Mouse (Mus musculus) intestine, postnatal 0 days (tissue): ENCODE measurements around the gene Dlec1. TPM values are rescaled to one million over a fixed set of nuclear protein-coding genes. Genes with fewer than 3 reads are reported as not detected.

Experiments used
- ATAC-seq: fragments of 200-750 bp; cut with Nextera tagmentation; 2 replicates; pipeline ENCODE4 v1.8.0; 2017; ENCODE audit warnings: mild to moderate bottlenecking, moderate TSS enrichment, moderate library complexity
- H3K27ac ChIP-seq: fragments of 300-500 bp; sonication (generic); 2 replicates; pipeline ENCODE4 v1.5.1; 2014; ENCODE audit warnings: mild to moderate bottlenecking, low read depth, low read length, moderate library complexity
- H3K27me3 ChIP-seq: fragments of 300-500 bp; sonication (generic); replicated peaks from 2 replicates; pipeline ENCODE4 v1.6.1; 2014; ENCODE audit warnings: low read length, mixed read lengths; ENCODE audit not compliant: control insufficient read depth, insufficient read depth
- H3K36me3 ChIP-seq: fragments of 300-500 bp; sonication (generic); 2 replicates; pipeline ENCODE4 v1.6.1; 2014; ENCODE audit warnings: mild to moderate bottlenecking, moderate library complexity; ENCODE audit not compliant: control insufficient read depth, insufficient read depth
- H3K4me1 ChIP-seq: fragments of 300-500 bp; sonication (generic); replicated peaks from 2 replicates; pipeline ENCODE4 v1.6.1; 2014; ENCODE audit warnings: antibody characterized with exemption, low read length, mixed read lengths; ENCODE audit not compliant: control insufficient read depth, insufficient read depth
- H3K4me2 ChIP-seq: fragments of 300-500 bp; sonication (generic); replicated peaks from 2 replicates; pipeline ENCODE4 v1.6.1; 2014; ENCODE audit warnings: low read depth, mild to moderate bottlenecking, moderate library complexity
- H3K4me3 ChIP-seq: fragments of 300-500 bp; sonication (generic); 2 replicates; pipeline ENCODE4 v1.5.1; 2014; ENCODE audit warnings: low read depth, low read length
- H3K9ac ChIP-seq: fragments of 300-500 bp; sonication (generic); 2 replicates; pipeline ENCODE4 v1.6.1; 2014; ENCODE audit warnings: mild to moderate bottlenecking, low read depth, low read length
- H3K9me3 ChIP-seq: fragments of 300-500 bp; sonication (generic); 2 replicates; pipeline ENCODE4 v1.6.1; 2016; ENCODE audit warnings: mixed run types; ENCODE audit not compliant: control insufficient read depth
- CTCF ChIP-seq: sonication (generic); IDR thresholded peaks from 2 replicates; pipeline ENCODE4 v1.5.1; 2016; ENCODE audit warnings: low read depth, mild to moderate bottlenecking, control low read depth, antibody characterized with exemption, moderate library complexity
- WGBS: fragments of 180-500 bp; shearing (Covaris S2); extraction: QIAGEN DNeasy Blood & Tissue Kit; methylation state at CpG from one replicate; pipeline ENCODE4 v1.1.7; 2014; 5-methylcytosine and 5-hydroxymethylcytosine counted together
- polyA plus RNA-seq: library from polyadenylated mRNA; unstranded; fragments of >200 nt; fragmentation: Nextera tagmentation; extraction: Ambion mirVana; gene quantifications from 2 replicates; pipeline ENCODE4 v1.2.1, GENCODE M21; 2015

Gene Dlec1
- polyA plus RNA-seq, 1 experiment from 2014 or later, result 0.05 TPM

DNA sequence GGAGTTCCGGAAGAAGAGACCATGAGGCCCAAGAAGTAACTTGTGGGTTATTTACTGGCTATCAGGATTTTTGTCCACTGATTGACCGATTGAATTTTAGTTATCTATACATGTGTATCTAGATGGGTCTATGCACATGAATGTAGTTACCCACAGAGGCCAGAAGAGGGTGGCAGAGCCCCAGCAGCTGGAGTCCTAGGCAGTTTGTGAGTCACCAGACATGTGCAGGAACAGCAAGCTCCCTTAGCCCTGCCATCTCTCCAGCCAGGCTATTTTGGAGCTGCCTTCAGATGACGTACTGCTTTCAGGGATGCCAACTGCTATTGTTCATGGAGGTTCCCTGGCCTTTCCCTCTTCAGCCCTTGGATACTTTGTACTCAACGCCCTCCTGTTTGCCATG lies 5.3 kb downstream of the Dlec1 start:
- no peak for ATAC-seq
- Histone ChIP-seq H3K27ac (no peak overlapping the region), H3K27me3 (0 out of 2 replicates have a peak, but pooled peaks cover 5% of the 10 kb centered on the region), H3K9me3 (no peaks in the 10 kb centered on the region), H3K4me1 (no peaks in the 10 kb centered on the region), H3K4me2 (no peak overlapping the region), H3K4me3 (no peak overlapping the region), H3K9ac (no peak overlapping the region), H3K36me3 (no peaks in the 10 kb centered on the region)
- TF ChIP-seq CTCF, result peak; percentile 75
- WGBS, result 86% methylated on average over 4 of the region's 4 CpGs

DNA sequence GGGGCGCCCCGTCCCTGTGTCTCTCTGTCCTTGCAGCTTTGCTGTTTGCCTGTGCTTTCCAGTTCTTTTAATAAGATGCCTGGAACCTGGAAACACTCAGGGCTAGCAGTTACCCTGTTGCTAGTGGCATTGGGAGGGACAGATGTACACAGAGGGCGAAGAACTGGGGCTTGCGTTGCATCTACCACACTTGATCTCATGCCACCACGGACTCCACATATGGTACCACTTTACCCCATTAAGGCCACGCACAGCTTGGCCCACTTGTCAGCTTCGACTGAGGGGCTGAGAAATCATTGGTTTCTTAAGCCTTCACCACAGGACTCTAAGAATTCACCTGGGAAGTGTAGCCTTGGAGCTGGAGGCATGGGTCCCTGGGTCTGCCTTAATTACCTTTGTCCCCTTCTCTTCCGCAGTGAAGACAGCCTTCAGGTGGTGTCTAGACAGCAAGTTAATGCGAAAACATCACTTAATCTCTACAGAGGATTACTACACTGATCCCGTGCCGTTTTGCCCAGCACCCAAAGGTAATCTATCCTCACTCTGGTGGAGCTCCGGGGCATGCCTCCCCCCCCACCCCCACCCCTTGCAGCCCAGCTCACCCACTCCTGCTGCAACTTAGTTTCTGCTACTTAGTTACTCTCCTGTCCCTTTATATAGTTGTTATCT lies 7.5 kb downstream of the Dlec1 start:
- 57% methylated on average over 12 of the region's 12 CpGs for WGBS
- Histone ChIP-seq H3K9me3 (no peaks in the 10 kb centered on the region), H3K4me3 (no peak overlapping the region), H3K36me3 (no peaks in the 10 kb centered on the region), H3K27me3 (no peaks in the 10 kb centered on the region), H3K4me1 (no peaks in the 10 kb centered on the region), H3K27ac (no peak overlapping the region), H3K9ac (no peak overlapping the region), H3K4me2 (no peak overlapping the region)
- TF ChIP-seq CTCF, result no peak
- ATAC-seq, result no peak

DNA sequence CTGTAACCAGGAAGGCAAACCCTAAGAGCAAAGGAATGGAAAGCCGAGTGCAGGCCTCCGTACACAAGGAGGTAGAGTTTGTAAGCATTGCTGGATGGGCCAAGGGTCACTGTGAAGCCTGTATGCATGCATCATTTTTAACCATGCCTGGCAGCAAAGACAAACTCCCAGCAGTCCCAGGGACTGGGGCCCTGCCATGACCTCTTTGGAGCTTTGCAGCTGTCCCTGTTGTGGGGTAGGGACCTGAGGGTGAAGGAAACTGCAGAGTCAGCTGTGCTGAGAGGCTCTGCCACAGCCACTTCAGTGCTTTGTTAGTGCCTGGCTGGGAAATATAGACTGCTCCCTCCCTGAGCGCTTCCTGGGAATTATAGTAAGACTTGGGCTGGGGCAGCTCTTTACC lies 8.4 kb downstream of the Dlec1 start:
- ATAC-seq, result no peak
- Histone ChIP-seq H3K4me2 (no peak overlapping the region), H3K4me3 (no peak overlapping the region), H3K4me1 (no peaks in the 10 kb centered on the region), H3K9me3 (no peaks in the 10 kb centered on the region), H3K27ac (no peak overlapping the region), H3K36me3 (no peaks in the 10 kb centered on the region), H3K9ac (no peak overlapping the region), H3K27me3 (no peaks in the 10 kb centered on the region)
- TF ChIP-seq CTCF, result no peak
- 39% methylated on average over 3 of the region's 3 CpGs for WGBS

DNA sequence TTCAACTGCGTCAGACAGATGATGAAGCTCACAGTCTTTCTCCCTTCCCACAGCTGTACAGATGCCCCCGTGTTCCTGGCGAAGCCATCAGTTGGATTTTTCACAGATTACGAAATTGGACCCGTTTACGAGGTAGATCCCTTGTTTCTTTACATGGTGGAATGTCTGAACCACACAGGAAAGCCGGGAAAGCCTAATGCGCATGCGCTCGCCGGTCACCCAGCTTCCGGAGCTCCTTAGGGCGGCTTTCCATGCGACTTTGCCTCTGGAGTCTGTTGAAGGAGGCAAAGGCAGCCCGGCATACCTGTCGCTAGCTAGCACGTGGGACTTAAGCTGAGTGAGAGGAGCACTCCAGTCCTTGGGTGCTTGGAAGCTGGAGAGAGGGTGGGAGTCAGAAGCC lies 12.6 kb downstream of the Dlec1 start:
- 88% methylated on average over 17 of the region's 17 CpGs for WGBS
- TF ChIP-seq CTCF, result no peak
- Histone ChIP-seq H3K4me3 (no peak overlapping the region), H3K27me3 (no peaks in the 10 kb centered on the region), H3K9me3 (no peaks in the 10 kb centered on the region), H3K4me2 (no peak overlapping the region), H3K36me3 (no peaks in the 10 kb centered on the region), H3K4me1 (no peaks in the 10 kb centered on the region), H3K27ac (no peak overlapping the region), H3K9ac (no peak overlapping the region)
- ATAC-seq, result no peak

DNA sequence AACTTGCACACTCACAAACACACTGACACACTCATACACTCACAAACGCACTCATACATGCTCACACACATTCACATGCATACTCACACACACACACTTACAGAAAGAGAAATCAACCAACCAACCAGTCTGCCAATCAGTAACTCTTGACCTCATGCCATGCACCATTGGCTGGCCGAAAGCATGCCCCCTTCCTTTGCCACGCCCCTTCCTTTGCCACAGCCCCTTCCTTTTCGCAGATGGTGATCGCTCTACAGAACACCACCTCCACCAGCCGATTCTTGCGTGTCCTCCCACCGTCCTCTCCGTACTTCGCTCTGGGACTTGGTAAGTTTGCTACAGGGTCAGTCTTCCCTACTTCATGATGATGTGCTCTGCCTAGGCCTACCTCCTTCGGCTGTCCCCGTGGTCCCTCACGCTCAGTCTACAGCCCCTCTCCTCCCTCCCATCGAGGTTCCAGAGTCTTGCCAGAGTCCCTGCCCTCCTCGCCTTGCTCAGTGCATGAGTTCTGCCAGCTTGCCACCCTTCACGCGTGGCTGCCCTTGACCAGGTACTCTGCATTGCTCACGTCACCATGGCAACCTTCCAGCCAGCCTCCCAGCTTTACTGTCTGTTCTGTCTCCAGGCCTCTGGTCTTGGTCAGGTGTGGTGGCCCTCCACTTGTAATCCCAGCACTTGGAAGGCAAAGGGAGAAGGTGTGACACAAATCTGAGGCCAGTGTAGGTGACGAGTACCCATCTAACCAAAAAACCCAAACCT lies 17.3 kb downstream of the Dlec1 start:
- Histone ChIP-seq H3K9ac (no peak overlapping the region), H3K36me3 (no peaks in the 10 kb centered on the region), H3K27ac (no peak overlapping the region), H3K4me1 (no peaks in the 10 kb centered on the region), H3K27me3 (no peaks in the 10 kb centered on the region), H3K4me2 (no peak overlapping the region), H3K4me3 (no peak overlapping the region), H3K9me3 (no peaks in the 10 kb centered on the region)
- TF ChIP-seq CTCF, result no peak
- WGBS, result 87% methylated on average over 19 of the region's 19 CpGs
- no peak for ATAC-seq

DNA sequence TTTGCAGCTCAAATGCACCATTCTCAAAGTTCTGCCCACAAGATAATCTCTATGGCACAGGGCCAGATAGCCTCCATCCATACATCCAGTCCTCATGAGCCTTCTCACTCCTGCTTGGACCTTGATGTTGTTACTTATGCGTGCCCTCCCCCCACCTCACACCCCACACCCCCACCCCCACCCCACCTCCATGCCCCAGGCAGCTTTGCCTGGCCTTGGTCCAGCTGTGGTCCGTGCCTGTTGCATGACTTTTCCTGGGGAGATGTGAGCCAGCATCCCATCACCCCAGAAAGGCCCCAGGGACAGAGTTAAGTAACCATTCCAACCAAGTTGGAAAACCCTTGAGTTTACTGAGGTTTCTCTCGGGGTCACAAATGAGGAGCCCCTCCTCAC lies 17.9 kb downstream of the Dlec1 start:
- no peak for TF ChIP-seq CTCF
- ATAC-seq, result no peak
- Histone ChIP-seq H3K4me3 (no peak overlapping the region), H3K9me3 (no peaks in the 10 kb centered on the region), H3K9ac (no peak overlapping the region), H3K36me3 (no peaks in the 10 kb centered on the region), H3K27me3 (no peaks in the 10 kb centered on the region), H3K4me2 (no peak overlapping the region), H3K27ac (no peak overlapping the region), H3K4me1 (no peaks in the 10 kb centered on the region)
- whole genome bisulfite sequencing, result 48% methylated on average over 3 of the region's 3 CpGs
